Mouse (Mus musculus) kidney, postnatal 14 days (tissue): ENCODE measurements around the gene Dip2b.

ENCODE experiments used
- DNase-seq: peaks from one replicate; pipeline ENCODE4 v3.0.0; 2022; ENCODE audit warnings: mixed read lengths

The Dip2b gene

DNA sequence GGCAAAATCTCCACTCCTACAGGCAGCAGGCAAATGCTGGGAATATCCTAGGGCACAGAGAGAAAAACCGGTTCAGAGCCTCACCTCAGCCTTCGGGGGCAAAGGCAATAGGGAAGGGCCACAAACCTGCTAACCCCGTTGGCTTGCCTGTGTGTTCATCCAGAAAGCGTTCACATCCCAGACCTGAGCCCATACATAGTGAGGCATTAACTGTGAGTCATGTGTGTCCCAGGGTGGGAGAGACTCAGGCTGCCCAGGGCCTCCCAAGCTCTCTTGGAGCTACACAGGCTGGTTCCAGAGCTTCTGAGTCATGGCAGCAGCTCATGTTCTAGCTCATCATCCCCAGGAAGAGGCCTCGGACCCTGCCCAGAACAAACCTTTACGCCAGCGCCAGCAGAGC lies 49.6 kb downstream of the Dip2b start:
- DNase-seq = no peak

DNA sequence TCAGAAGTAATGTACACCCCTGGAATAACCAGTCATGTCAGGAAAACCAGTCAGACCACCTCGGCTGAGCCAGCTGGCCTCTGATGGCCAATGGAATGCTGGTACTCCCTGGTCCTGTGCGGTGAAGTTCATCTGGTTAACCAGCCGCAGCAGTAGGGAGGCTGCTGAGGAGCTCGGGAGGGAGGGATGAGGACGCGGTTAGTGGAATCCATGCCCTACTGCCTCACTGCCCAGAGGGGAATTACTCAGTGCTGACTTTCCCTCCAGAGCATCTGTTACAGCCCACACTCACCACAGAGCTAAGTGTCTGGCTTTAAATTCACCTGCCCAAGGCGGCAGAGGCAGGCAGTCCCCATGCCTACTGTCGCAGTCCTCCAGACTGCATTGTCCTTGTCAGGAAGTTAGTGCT lies 51.2 kb downstream of the Dip2b start:
- DNase-seq = peak; percentile 59

DNA sequence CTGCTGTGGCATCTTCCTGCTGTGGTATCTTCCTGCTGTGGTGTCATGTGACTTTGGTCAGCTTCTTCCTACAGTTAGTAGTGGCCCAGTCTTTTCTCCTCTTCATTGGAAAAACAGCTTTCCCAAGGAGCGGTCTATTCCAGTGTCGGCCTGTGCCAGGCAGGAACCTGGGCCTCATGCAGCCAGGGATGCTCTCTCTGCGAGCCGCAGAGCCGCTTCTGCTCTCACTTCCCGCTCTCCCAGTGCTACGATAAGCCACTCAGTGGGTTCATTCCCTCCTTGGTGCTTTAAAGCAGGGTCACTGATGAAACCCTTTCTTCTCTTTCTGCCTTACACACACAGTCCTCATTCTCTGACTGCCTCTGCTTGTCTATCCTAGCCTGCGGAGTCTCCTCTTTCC lies 53.4 kb downstream of the Dip2b start:
- no peak for DNase-seq

DNA sequence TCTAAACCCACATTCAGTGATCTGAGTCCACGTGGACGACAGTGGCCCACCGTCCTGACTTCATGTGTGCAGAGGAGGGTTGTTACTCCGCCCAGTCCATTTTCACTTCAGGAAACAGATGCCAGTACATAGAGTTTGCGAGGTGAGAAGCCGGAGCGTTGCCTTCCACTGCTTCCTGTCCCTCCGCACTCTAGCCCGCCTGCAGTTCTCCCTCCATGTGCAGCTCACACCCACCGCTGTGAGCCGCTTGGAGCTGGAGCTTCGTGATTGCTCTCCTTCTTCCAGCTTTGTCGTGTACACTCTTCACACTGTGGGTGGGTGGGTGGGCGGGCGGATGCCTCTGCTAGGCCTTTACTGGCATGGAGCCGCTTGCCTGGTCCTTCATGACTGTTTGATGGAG lies 53.8 kb downstream of the Dip2b start:
- DNase-seq = no peak

DNA sequence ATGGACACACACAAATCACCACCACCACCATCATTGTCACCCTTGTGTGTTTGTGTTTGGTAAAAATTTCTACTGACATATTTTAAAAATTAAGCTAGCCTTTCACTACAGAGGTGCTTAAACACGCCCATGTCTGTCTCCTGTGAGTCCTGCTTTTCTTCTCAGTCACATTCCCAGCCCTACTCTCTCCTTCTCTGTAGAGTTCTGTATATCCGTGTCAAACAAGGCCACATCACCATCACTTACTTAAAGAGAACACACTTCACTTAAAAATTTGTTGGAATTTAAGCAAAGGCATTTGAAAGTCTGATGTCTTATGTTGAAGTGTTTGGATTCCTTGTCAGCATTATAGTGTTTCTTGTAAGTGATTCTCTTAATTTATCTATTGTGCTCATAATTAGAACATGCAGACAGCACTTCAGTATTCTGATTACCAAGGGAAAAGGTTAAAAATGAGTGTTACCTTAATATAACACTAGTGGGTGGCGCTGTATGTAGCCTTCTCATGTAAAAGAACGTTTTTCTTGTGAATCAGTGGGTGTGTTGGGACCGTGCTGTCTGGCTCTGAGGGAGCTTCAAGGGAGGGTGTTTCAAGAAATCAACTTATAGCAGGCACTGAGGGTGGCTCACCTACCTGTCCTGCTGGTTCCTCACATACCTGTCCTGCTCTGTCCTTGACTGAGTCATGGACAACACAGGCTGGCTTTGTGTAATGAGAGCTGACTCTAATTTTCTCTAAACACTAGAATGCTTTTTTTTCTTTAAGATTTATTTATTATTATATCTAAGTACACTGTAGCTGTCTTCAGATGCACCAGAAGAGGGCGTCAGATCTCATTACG lies 58.3 kb downstream of the Dip2b start:
- no peak for DNase-seq

DNA sequence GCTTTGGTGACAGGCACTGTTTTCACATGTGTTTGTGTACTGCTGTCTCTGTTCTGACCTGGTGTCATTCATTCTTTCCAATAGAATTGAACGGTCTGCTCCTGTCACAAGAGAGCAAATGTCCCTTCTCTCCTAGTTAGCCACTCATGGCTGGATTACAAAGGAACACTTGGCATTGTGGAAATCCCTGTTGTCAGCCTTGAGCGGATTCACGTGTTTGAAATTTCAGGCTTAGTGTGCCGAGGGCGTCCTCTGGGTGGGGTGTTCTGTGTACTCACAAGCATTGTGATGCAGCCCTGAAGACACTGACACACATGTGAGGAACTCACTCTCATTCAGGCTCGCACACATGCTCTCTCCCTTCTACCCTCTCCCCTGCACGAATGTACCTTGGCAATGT lies 61.9 kb downstream of the Dip2b start:
- no peak for DNase-seq

DNA sequence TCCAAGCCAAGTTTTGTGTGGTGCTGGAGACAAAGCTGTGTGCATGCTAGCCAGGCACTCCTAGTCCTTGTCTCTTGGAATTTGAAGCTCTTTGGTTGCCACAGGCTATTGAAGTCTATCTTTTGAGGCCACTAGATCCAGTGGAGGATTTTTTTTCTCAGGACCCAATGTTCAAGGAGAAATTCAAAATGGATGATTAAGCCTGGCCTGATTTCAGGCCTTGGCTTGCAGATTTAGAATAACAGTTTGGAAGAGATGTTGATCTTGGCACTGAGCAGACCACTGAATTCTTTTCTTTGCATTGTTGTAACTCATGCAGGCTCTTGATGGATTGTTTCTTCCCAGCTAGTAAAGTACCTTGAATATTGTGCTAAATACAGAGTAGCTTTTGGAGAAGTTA lies 62.7 kb downstream of the Dip2b start:
- no peak for DNase-seq

DNA sequence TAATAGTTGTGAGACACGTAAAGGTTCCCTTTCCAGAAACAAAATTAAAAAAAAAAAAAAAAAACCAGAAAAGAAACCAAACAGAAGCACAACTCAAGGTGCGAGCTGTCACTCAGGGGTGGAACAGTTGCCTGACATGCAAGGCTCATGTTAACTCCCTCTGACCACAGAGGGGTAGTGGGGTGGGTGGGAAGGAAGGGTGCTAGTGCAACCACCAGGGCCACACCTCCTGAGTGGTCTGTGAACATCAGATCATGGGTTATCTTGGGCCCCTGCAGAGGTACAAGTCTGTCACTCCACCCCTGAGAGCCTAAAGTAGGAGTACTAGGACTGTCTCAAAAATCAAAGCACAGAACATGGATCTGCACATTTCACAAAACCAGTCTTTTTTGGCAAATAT lies 65.7 kb downstream of the Dip2b start:
- DNase-seq = no peak

DNA sequence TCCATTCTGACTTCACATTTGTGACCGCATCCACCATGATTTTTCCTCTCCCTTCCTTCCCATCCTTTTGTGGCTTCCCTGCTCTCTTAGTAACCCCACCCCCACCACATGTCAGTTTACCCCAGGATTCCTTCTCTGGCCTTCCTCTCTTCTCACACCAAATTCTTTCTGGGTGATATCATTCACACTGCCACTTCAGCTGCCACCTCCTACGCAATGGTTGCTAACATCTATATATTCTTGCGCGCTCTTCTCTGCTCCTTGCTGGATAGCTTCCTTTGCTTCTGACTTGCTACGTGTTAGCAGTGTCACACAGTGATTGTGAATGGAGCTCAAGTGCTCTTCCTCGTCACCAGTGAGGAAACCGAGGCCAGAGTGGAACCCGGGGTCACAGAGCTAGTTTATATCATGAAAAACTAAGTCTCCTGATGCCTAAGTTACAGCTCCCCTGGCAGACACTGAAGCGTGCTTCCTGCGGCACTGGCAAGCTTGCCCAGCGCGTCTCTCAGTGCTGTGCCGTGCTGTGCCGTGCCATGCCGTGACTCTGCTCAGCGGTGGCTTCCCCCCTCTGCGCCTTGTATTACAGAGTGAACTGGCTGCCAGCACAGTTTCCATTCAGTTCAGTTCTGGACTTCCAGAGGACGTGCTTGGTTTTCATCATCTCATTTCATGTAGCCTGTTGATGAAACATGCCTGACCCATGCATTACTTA lies 69.8 kb downstream of the Dip2b start:
- DNase-seq = no peak

DNA sequence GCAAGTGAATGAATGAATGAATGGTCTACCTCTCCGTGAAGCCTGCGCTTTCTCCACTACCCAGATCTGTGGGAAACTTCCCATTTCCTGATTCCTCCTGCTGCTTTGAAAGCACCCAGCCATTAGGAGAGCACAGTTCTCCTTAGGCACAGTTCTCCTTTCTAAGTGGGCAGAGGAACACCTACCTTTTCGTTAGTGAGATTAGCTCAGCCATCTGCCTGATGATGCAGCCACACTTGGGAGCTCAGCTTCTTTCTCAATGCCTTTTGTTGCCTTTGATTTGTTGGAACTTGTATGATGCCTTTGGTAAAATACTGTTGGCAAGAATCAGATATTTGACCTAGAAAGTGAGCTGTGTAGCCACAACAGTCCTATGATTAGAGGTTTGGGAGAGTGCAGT lies 71.5 kb downstream of the Dip2b start:
- DNase-seq = no peak

DNA sequence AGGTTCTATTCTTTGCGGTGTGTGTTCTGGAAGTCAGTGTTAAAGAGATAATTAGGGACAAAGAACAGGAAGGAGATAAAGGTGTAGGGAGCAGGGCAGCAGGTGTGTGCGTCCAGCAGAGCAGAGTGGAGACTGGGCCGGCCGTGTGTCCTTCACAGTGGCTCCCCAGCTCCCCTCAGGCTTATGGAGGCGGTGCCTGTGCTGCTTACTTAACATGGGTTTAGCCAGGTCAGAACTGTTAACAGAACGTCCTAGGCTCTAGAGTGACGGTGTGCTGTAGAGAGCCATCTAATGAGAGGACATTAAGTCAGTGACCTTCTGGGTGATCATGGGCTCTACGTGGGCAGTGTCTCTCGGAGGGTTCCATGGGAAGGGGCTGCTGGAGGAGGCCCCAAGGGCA lies 73.4 kb downstream of the Dip2b start:
- DNase-seq = peak; percentile 32

DNA sequence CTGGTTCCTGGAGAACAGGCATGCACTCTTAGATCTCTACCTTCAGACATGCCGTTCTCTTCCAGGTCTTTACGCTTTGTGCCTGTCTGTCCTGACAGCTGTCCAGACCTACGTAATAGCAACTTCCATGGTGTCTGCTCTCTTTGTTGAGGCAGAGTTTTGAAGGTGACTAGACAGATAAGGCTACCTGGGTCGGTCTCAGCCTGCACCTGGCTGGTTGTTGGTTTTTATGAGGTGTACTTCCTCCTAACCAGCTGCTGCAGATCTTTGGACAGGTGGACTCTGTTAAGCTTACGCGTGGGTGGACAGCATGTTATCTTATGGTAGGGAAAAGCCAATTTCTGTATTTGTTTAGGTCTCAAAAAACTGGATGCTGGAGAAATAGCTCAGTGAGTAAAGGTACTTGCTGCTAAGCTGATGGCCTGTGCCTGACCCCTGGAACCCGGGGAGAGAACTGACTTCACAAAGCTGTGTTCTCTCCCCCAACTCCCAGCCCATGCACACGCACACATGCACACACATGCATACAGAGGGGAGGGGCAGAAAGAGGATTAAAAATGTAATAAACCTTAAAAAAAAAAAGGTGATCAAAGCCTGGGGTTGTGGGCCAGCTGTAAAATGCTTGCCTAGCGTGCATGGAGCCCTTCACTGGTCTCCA lies 74.0 kb downstream of the Dip2b start:
- no peak for DNase-seq

DNA sequence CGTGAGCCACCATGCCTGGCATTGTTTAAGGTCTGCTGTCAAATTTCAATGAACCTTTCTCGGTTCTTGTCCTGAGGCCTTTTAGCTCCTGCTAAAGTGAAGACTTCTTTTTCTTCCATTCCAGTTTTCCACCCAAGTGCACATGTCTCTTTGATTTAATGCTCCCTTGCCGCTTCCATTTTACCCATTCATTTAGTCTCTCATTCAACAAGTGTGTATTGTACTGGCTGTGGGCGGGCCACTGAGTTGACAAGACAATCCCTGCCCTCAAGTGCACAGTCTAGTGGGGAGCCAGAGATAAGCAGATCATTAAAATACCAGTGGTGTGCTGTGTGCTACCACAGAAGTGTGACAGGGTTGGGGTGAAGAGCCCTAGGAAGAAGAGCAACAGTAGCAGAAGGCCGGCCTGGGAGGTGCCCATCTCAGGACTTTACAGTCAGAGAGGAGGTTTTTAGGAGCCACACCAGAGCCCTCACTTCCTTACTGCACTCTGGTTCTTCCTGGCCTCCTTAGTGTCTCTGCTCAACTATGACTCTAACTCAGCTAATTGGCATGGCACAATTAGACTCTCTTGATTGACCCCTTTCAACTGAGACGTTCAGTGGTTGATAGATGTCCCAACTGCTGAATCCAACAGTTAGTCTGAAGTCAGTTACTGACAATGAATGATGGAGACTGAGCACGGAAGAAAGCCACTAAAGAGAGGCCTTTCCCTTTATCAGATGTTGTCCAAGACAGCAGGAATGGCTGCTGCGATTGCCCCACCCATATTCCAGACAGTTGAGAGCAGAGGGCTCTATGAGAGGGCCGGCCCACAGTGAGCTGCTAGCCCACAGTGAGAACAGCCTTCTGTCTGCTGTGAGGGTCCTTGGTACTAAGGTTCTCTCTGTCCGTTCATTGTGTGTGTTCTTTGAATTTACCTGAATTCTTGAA lies 75.1 kb downstream of the Dip2b start:
- no peak for DNase-seq

DNA sequence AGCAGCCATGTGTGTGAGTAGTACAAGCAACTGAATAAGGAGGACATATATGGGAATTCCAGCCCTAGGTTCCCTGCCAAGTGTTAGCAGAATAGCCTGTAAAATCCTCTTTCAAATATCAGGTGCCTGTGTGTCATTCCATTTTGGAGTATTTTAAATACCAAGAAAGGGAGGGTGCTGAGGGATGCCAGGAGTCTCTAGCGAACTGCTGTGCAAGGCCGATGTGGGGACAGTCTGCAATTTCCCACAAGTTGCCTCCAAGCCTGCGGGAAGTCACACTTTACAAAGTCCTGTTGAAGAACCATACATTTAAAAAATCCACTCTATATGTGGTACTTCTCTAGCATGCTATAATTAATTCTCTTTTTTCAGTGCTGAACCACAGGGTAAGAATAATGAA lies 77.0 kb downstream of the Dip2b start:
- DNase-seq = no peak

DNA sequence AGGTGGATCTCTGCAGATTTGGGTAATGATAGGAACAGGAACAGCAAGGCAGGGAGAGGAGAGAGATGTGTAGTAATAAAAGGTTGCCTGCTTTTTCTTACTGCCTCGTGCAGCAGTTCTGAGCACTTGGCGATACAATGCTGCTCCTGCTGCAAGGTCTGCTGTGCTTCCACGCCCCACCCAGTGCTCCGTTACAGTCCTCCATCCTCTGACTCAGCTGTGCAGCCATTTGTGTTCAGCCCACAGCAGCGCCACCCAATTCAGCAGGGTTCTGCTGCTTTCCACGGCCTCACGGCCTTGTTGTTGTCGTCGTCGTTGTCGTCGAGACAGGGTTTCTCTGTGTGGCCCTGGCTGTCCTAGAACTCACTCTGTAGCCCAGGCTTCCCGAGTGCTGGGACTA lies 77.9 kb downstream of the Dip2b start:
- DNase-seq = no peak

DNA sequence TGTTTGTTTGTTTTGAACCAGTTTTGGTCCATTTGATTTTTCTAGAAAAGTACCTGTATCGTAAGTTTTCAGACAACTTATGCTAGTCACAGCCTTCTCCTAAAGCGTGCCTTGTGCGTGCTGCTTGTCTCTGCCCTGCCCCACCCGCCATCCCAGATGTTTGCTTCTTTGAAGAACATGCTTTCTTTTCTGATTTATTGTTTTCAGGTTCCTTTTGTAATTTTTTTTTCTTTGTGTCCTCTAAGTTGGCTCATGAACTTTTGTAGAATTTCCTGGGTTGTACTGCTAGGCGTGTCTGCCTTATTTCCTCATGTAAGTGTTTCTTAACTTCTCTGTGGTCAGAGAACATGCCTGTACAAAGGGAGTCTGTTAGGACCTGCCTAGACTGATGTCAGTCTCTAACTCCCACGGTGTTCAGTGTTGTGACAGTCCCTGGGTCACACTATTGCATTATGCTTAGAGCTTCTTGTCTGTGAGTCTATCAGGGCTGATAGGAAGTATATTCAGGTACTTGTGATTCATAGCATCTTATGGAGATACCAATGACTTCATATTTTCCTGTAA lies 80.8 kb downstream of the Dip2b start:
- DNase-seq = no peak

DNA sequence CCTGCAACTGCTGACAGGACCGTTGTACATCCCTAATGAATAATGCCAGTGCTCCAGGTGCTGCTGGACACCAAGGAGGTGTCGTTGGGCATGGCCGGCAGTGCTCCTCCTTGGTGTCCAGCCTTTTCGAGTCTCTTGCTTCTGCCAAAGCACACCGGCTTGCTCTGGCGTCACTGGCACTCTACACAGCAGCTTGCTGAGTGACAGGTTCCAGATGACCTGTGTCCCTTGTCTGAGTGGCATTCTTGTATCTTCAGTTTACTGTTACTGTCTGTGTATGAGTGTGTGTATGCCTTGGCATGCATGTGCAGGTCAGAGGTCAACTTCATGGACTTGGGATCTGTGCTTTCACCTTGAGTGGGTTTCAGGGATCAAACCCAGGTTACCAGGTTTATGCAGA lies 83.0 kb downstream of the Dip2b start:
- DNase-seq = no peak

DNA sequence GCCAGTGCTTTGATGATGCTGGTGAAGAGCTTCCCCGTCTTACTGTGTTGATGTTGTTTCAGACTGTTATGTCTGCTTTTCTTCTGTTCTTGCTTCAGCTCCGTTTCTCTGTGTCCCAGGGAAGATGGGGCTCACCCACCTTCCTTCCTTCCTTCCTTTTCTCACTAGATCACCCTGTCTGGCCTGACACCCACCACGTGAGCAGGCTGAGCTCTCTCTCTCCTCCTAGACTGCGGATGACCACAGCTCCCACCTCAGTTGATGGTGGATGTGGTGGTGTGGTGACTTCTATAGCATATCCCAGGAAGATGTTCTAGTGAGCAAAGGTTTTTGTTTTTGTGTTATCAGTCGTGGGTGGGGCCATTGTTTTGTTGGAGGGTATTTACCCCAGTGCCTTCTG lies 85.4 kb downstream of the Dip2b start:
- no peak for DNase-seq

DNA sequence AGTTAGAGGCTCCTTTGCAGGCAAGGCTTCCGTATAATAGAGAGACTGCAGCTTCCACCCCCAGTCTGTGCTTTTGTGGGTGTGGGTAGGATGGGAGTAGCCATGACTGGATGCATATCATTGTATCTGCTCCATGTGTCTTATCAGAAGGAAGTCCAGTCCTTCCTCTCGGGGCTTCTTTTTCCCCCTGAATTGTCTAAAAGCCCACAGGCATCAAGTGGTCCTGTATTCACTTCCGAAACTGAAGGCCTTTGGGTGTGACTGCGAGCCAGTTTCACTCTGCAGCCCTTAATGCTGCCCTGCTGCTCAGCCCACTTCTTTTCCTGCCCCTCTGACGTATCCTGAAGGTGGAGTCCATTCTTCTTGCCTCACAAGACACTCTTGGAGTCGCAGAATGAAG lies 86.8 kb downstream of the Dip2b start:
- DNase-seq = peak; percentile 39

DNA sequence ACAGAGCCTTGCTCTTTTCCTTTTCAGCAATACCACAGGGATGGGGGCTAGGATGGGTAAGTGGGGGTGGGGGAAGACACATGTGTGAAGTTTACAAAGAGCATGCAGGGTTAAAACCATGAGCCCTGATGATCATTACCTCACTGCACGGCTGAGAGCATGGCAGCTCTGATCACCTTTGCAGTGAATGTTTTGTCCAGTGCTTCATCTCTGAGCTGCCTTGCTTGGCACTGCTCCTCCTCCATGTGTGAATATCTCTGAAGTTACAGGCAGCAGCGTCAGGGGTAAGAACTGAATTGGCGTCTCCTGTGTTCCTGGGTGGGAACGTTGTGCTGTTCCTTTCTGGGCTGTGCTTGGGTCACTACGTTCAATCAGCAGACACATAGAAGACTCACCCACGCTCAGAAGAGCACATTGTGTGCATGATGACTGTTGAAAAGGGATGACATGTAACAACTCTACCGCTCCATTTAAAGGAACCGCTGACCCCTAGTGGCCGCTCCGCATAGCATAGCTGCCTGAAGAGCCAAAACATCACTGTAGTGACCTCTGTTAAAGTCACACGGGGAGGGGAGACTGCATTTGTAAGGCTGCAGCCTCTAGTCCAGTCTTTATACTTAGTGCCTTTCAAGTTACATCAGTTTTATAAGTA lies 88.1 kb downstream of the Dip2b start:
- peak; percentile 87 for DNase-seq

DNA sequence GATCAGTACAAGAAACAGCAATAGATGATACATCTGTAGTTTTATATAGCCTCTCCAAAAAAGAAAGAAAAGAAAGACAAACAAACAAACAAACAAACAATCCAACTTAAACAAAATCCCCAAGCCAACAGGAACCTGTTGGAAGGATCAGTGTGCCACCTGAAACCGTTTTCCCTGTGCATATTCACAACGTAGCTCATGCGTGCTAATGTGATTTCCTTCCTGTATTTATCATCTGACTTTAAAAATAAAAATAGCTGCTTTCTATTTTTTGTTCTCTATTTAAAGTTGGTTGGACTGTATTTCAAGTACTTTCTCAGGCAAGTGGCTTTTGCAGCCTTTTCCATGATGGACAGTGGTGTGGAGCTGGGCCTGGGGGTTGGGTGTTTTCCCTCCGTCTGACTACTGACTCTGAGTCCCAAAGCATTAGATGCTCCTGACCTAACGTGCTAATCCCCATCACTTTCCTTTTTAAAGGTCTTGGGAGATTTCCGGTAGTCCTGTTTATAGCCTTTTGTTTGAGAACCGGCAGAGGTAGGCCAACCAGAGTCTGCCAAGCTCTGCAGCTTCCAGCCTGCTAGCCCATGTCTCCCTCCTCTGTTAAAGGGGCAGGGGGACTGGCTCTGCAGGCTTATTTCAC lies 90.8 kb downstream of the Dip2b start:
- peak; percentile 19 for DNase-seq
